Mouse (Mus musculus): ENCODE results near the gene Zfp14. TPM values are rescaled to one million over a fixed set of nuclear protein-coding genes. Genes with fewer than 3 reads are reported as not detected.
A peak's percentile ranks its signal among the peaks of the same experiment; 100 is the strongest.

The Zfp14 gene
- polyA plus RNA-seq, 2 experiments: 4.9 to 7.3 TPM

DNA sequence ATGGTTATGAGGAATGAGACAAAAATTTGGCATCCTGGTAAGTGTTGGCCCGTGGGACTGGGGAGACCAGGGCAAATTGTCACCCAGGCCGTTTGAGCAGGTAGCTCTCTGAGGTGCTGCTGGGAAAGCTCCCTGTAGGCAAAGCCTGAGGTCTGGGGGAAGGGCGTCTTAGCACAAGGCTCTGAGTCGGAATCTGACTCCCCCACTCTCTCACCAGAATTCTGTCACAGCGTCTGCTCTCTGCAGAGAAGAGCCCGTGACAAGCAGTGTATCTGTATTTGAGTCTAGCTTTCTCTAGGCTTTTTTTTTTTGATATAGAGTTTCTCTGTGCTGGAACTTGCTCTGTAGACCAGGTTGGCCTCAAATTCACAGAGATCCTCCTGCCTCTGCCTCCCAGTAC is 34.0 kb downstream of the Zfp14 start:
- Histone ChIP-seq H3K27me3 (ENCODE audit: control insufficient read depth, insufficient read depth, low read length) (no peaks in the 10 kb centered on the region), H3K9ac (ENCODE audit: low read depth, low read length, severe bottlenecking) (no peak overlapping the region), H3K4me1 (ENCODE audit: control insufficient read depth, insufficient read depth, low read length) (no peaks in the 10 kb centered on the region), H3K36me3 (ENCODE audit: control insufficient read depth, insufficient read depth, low read length) (peaks cover 74% of the 10 kb centered on the region), H3K27ac (replicated peaks; ENCODE audit: low read depth, low read length) (no peak overlapping the region), H3K4me2 (replicated peaks; ENCODE audit: low read depth, low read length, severe bottlenecking) (no peak overlapping the region), H3K9me3 (ENCODE audit: control insufficient read depth, low read length) (no peaks in the 10 kb centered on the region), H3K4me3 (replicated peaks; ENCODE audit: low read length) (no peak overlapping the region)
- ATAC-seq (ENCODE audit: low FRiP score, low read depth) (no peak), DNase-seq (ENCODE audit: low spot score) (no peak)
- 91% methylated on average over 6 of the region's 6 CpGs for WGBS
- TF ChIP-seq POLR2A (IDR thresholded peaks at IDR 0.05; ENCODE audit: borderline replicate concordance, extremely low read depth, insufficient read depth, insufficient read length): no peak

DNA sequence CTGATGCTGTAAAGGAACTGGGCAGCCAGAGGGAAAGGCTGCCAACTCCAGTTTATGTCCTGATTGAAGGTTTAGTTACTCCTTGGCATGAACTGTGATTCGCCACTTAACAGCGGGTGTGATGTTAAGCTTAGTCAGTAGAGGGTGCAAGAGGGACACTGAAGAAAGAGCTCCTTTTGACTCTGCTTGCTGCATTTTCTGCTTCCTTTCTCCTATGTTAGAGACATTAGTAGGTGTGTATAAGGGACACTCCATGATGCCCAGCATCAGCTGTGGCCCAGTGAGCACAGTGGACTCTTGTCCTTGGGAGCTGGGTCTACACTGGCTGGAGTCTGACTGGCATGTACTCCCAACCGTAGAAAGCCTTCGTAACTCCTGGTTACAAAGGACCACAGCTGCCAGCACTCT is 38.2 kb downstream of the Zfp14 start:
- no peak overlapping the region for H3K4me2 ChIP-seq (replicated peaks; ENCODE audit: low read depth, low read length, severe bottlenecking)
- no peak overlapping the region for H3K9ac ChIP-seq (ENCODE audit: low read depth, low read length, severe bottlenecking)
- H3K36me3 ChIP-seq (ENCODE audit: control insufficient read depth, insufficient read depth, low read length): peaks cover 70% of the 10 kb centered on the region
- 82% methylated on average over 4 of the region's 4 CpGs for WGBS
- TF ChIP-seq POLR2A (IDR thresholded peaks at IDR 0.05; ENCODE audit: borderline replicate concordance, extremely low read depth, insufficient read depth, insufficient read length): no peak
- no peaks in the 10 kb centered on the region for H3K9me3 ChIP-seq (ENCODE audit: control insufficient read depth, low read length)
- H3K4me1 ChIP-seq (ENCODE audit: control insufficient read depth, insufficient read depth, low read length): no peaks in the 10 kb centered on the region
- H3K27me3 ChIP-seq (ENCODE audit: control insufficient read depth, insufficient read depth, low read length): no peaks in the 10 kb centered on the region
- no peak overlapping the region for H3K27ac ChIP-seq (replicated peaks; ENCODE audit: low read depth, low read length)
- ATAC-seq (ENCODE audit: low FRiP score, low read depth): no peak
- H3K4me3 ChIP-seq (replicated peaks; ENCODE audit: low read length): no peak overlapping the region
- peak; percentile 75 for DNase-seq (ENCODE audit: low spot score)

DNA sequence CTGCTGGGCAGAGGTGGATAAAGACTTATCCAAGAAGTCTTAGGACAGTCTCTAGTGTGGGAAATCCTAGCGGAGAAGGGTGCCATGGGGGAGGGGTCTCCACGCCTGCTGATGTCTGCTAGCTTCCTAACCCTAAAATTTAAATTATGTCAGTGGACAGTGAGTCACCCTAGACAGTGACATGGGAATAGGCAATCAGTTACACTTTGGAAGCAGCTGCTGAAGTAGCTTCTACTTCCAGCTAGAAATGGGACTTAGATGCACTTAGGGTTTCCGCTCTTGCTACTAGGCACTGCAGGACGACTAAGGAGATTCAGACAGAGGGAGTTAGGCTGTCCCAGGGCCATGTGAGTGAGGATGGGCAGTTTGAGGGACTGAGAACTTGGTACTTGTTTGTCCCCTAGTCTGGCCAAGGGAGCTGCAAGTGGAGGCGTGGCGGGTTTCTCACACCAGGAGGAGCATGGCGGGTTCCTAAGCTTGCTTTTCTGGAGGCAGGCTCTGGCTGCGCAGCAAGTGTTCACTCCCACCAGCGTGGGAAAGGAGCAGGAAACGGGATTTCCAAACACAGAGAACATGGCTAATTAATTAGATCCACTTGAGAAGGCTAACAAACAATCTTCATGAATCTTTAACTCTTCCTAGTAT is 40.5 kb downstream of the Zfp14 start:
- 68% methylated on average over 10 of the region's 10 CpGs for WGBS
- no peak for DNase-seq (ENCODE audit: low spot score)
- no peak for ATAC-seq (ENCODE audit: low FRiP score, low read depth)

DNA sequence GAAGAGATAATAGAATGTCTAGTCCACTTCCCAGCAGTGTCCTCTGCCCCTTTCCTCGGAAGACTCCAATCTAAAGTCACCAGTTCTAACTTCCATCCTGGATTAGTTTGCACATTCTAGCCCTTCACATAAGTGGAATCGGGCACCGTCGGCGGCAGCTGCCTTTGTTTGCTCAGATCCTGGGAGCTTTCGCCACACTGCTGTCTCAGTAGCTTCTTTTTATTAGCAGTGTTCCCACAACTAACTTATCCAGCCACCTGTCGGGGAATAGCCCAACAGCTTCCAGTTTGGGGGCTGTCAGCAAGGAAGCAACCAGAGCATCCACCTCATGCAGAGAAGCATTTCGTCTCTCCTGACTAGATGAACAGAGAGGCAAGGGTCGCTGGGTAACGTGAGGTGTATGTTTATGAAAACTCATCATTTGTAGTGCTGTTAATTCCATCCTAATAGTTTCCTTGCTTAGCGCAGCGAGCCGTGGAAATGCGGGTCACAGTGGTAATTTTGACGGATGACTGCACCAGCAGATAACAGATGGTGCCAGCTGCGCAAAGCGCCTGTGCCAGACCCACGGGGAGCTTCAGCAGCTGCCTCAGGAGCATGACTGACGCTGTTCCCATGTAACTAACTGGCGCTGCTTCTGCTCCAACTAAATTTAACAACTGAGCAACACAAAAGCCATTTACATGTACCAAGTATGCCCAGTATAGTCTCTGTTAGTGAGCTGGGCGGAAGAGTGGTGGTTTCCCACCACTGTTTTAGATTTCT is 41.7 kb downstream of the Zfp14 start:
- no peaks in the 10 kb centered on the region for H3K9me3 ChIP-seq (ENCODE audit: control insufficient read depth, low read length)
- ATAC-seq (ENCODE audit: low FRiP score, low read depth) (peak; percentile 69), DNase-seq (ENCODE audit: low spot score) (peak; percentile 57)
- peak overlapping the region; percentile 61 for H3K27ac ChIP-seq (replicated peaks; ENCODE audit: low read depth, low read length)
- no peak overlapping the region for H3K4me2 ChIP-seq (replicated peaks; ENCODE audit: low read depth, low read length, severe bottlenecking)
- H3K4me3 ChIP-seq (replicated peaks; ENCODE audit: low read length): no peak overlapping the region
- no peak overlapping the region for H3K9ac ChIP-seq (ENCODE audit: low read depth, low read length, severe bottlenecking)
- H3K4me1 ChIP-seq (ENCODE audit: control insufficient read depth, insufficient read depth, low read length): no peaks in the 10 kb centered on the region
- 79% methylated on average over 21 of the region's 21 CpGs for WGBS
- no peaks in the 10 kb centered on the region for H3K27me3 ChIP-seq (ENCODE audit: control insufficient read depth, insufficient read depth, low read length)
- peaks cover 61% of the 10 kb centered on the region for H3K36me3 ChIP-seq (ENCODE audit: control insufficient read depth, insufficient read depth, low read length)
- TF ChIP-seq POLR2A (IDR thresholded peaks at IDR 0.05; ENCODE audit: borderline replicate concordance, extremely low read depth, insufficient read depth, insufficient read length): no peak

More for the DNA sequence above, 40.5 kb downstream of the Zfp14 start:
- Histone ChIP-seq H3K27me3 (ENCODE audit: control insufficient read depth, insufficient read depth, low read length) (no peaks in the 10 kb centered on the region), H3K27ac (replicated peaks; ENCODE audit: low read depth, low read length) (peak overlapping the region; percentile 61; the same call in 1 of the 2 replicates), H3K9ac (ENCODE audit: low read depth, low read length, severe bottlenecking) (no peak overlapping the region), H3K9me3 (ENCODE audit: control insufficient read depth, low read length) (no peaks in the 10 kb centered on the region), H3K36me3 (ENCODE audit: control insufficient read depth, insufficient read depth, low read length) (peaks cover 62% of the 10 kb centered on the region), H3K4me1 (ENCODE audit: control insufficient read depth, insufficient read depth, low read length) (no peaks in the 10 kb centered on the region), H3K4me2 (replicated peaks; ENCODE audit: low read depth, low read length, severe bottlenecking) (no peak overlapping the region), H3K4me3 (replicated peaks; ENCODE audit: low read length) (no peak overlapping the region)
- TF ChIP-seq POLR2A (IDR thresholded peaks at IDR 0.05; ENCODE audit: borderline replicate concordance, extremely low read depth, insufficient read depth, insufficient read length): no peak

DNA sequence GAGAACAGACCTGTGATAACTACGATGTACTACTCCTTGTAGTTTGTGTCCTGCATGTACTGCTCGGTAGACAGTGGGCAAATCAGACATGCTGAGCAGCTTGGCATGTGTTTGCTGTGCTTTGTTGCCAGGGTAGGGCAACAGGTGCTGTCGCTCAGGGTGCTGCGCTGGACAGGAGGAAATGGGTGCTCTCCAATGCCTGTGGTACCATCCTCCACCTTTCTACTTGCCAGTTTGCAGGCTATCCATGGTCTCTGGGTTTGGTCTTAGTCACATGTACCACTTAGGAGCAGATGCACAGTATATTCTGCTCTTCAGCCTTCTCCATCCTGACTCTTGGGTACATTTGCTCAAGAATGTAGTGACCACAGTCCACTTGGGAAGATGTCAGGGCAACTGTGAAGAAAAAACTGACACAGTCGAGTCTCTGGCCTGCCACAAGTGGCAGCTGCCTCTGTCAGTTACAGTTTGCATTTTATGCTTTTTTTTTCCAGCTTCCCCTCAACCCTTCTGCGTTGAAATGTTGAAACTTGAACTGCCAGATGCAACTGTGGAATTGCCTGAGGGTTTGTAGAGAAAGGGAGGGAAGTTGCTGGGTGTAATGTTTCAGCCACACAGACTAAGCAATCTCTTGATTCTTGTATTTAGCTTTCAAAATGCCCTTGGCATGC is 43.0 kb downstream of the Zfp14 start:
- Histone ChIP-seq H3K4me3 (replicated peaks; ENCODE audit: low read length) (no peak overlapping the region), H3K27ac (replicated peaks; ENCODE audit: low read depth, low read length) (peak overlapping the region; percentile 61), H3K27me3 (ENCODE audit: control insufficient read depth, insufficient read depth, low read length) (no peaks in the 10 kb centered on the region), H3K4me2 (replicated peaks; ENCODE audit: low read depth, low read length, severe bottlenecking) (no peak overlapping the region), H3K9me3 (ENCODE audit: control insufficient read depth, low read length) (no peaks in the 10 kb centered on the region), H3K36me3 (ENCODE audit: control insufficient read depth, insufficient read depth, low read length) (peaks cover 56% of the 10 kb centered on the region), H3K4me1 (ENCODE audit: control insufficient read depth, insufficient read depth, low read length) (no peaks in the 10 kb centered on the region), H3K9ac (ENCODE audit: low read depth, low read length, severe bottlenecking) (no peak overlapping the region)
- ATAC-seq (ENCODE audit: low FRiP score, low read depth): peak; percentile 45
- TF ChIP-seq POLR2A (IDR thresholded peaks at IDR 0.05; ENCODE audit: borderline replicate concordance, extremely low read depth, insufficient read depth, insufficient read length): no peak
- DNase-seq (ENCODE audit: low spot score): peak; percentile 72
- 65% methylated on average over 6 of the region's 6 CpGs for WGBS

Data from limb, embryonic 14.5 days (tissue).